Mouse (Mus musculus) subcutaneous adipose tissue, adult 2 months (tissue): Measurements from ENCODE around the gene Gm3099. TPM values are rescaled to one million over a fixed set of nuclear protein-coding genes. Genes with fewer than 3 reads are reported as not detected.

ENCODE experiments used
- polyA plus RNA-seq: library from polyadenylated mRNA; depleted of rRNA; stranded (reverse); fragments of >200 nt; gene quantifications from 2 replicates; pipeline ENCODE4 v1.2.3, GENCODE M21; 2012; ENCODE audit warnings: low replicate concordance; rRNA removed

The Gm3099 gene
- polyA plus RNA-seq, result not detected in 2 replicates

DNA sequence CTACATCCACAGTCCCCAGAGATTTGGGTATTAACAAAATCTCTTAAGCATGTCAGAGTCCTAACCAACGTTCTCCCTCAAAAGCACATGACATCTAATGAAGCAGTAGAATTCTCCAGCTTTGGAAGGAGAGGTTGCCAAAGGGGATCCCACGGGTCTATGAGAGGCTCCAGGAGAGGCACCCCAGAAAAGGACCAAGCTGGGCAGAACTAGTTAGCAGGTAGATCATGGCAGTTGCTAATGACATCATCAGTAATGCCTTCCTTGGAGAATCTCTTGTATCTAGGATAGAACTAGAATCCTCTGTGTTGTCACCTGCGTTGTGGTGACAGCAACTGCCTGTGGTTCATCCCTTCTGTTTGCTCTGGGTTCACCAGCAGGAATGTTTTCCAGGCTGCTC lies at the start of gene Gm3099:
Gene Gm3099, plus strand, starts transcription at position 301 of the 400 bp plus-strand sequence.

DNA sequence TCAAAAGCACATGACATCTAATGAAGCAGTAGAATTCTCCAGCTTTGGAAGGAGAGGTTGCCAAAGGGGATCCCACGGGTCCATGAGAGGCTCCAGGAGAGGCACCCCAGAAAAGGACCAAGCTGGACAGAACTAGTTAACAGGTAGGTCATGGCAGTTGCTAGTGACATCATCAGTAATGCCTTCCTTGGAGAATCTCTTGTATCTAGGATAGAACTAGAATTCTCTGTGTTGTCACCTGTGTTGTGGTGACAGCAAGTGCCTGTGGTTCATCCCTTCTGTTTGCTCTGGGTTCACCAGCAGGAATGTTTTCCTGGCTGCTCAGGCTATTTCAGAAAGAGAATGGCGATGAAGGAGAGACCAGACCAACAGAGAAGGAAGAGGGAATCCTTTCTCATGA lies 34.9 kb upstream of the Gm3099 start, which contains the start of gene Gm3095:
Gene Gm3095, plus strand, starts transcription at position 301 of the 400 bp plus-strand sequence.

DNA sequence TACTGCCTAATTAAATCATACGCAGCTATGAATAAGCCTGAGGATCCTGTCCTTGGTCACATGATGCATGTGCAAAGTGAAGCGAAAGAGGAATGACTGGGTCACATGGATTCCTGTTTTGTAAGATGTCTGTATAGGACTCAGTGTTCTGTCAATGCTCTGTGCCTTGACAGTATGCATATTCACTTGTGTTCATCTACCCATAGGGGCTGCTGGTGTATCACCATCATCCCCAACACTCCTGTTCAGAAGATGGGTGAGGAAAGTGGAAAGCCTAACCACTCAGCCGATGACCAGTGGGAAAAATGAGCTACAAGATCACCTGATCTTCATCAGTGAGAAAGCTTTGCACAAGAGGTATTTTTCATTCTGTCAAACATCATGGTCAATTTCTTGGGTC lies 25.4 kb downstream of the Gm3099 start, which contains the start of gene Gm5796:
Gene Gm5796, plus strand, starts transcription at position 301 of the 400 bp plus-strand sequence.

Other genes starting within 250 kb of the Gm3099 start
- 0.08 and 1.2 TPM in 2 replicates for gene Gm3002, start 188.3 kb upstream of the Gm3099 start, polyA plus RNA-seq
- gene Gm3033, start 152.1 kb upstream of the Gm3099 start, polyA plus RNA-seq, result 0.16 TPM in 1 of 2 replicates, not detected in the other
- not detected in 2 replicates for gene Gm2916, start 114.2 kb upstream of the Gm3099 start, polyA plus RNA-seq
- gene Gm3029, start 66.6 kb upstream of the Gm3099 start, polyA plus RNA-seq, result not detected in 2 replicates
- 0.40 TPM in 1 of 2 replicates, not detected in the other for gene Gm3095, start 34.8 kb upstream of the Gm3099 start, polyA plus RNA-seq
- 0.09 and 0.83 TPM in 2 replicates for gene Gm5796, start 25.5 kb downstream of the Gm3099 start, polyA plus RNA-seq
- gene Gm3115, start 85.7 kb downstream of the Gm3099 start, polyA plus RNA-seq, result not detected in 2 replicates
- gene Gm8108, start 112.1 kb downstream of the Gm3099 start, polyA plus RNA-seq, result 0.64 and 1.1 TPM in 2 replicates
- gene Gm3127, start 166.6 kb downstream of the Gm3099 start, polyA plus RNA-seq, result not detected in 2 replicates
- 0.57 TPM in 1 of 2 replicates, not detected in the other for gene Gm2974, start 184.2 kb downstream of the Gm3099 start, polyA plus RNA-seq